Mouse (Mus musculus) cerebellum, adult 9-11 months (tissue): ENCODE results near the gene Aqp2.
A peak's percentile ranks its signal among the peaks of the same experiment; 100 is the strongest.

Source experiments
- DNase-seq: peaks from one replicate; pipeline ENCODE4 v3.0.0; 2022

Gene Aqp2

GRCm38 (mm10) chr15:99578802-99579485 is at the start of gene Aqp2:
Aqp2 (plus strand) TSS chr15:99579055.
- peak; percentile 59 for DNase-seq

DNA sequence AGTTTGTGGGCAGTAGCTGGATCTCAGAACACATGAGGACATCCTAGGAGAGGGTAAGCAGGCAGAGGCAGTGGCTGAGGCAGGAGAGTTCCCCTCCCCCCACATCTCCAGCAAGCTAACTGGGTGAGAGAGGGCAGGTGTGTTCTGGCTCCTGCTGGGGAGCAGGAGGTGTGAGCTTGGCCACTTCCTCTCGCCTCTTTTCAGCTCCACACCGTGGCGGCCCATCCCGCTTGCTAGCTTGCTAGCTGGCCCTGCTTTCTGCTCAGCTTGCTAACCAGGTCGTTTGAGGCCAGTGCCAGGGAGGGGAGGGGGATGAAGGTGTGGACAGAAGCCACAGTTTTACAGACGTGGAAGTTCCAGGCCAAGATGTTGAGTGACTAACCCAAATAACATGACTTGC is 47.7 kb upstream of the Aqp2 start:
- DNase-seq = peak; percentile 70

DNA sequence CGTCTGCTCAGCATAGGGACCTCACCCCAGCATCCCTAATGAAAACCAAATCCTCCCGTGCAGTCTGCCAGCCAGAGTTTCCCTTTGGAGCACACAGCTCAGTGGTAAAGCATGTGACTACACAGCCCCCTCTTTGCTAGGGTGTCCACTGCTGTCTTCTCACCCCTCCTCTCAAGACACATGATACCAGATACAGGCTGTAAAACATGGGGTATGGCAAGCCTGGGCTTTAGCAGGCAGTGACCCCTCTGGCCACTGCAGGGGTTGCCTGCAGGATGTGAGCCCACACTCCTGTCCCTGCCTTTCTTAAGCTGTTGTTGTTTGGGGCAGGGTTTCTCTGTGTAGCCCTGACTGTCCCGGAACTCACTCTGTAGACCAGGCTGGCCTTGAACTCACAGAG is 46.8 kb upstream of the Aqp2 start:
- DNase-seq = no peak

DNA sequence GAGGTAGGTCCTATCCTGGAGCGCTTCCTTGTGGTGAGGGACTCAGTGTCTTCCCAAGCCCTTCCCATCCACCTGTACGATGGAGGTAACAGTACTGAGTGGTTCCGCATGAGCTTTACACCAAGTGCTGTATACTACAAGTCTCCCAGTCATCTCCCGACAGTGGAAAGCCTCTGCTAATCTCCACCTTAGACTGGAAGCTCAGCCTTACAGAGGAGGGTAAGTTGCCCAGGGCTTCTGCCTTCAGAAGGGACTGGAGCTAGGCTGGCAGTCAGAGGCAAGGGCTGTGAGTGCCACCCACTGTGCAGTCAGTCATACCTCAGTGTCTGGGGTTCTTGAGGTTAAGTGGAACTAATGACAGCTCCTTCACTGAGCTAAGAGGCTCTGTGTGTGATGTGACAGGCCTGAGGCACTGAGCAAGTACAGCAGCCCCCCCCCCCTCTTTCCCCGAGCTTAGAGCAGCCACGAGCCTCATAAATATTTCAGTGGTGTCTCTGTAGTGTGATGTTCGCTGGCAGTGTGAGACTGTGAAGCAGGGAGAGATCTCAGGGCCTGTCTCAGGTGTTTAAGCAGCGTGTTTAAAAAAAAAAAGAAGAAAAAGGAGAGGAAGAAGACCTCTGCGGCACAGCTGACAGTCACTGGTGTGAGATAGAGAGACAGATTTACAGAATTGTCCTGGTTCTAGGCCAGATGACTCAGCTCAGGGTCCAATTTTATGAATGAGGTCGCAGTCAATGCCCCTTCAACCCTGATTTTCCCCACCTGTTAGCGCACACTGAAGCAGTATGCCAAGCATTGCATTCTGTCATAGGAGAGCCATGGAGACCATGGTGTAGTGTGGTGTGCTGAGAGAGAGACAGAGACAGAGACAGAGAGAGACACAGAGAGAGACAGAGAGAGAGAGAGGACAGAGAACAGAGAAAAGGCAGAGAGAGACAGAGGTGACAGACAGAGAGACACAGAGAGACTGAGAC is 41.7 kb upstream of the Aqp2 start:
- no peak for DNase-seq

GRCm38 (mm10) chr15:99539891-99540290 is 39.0 kb upstream of the Aqp2 start:
- DNase-seq = no peak

- no peak for DNase-seq
These were observed 34.8 kb upstream of the Aqp2 start for GRCm38 (mm10) chr15:99544047-99544446.

GRCm38 (mm10) chr15:99546596-99546995 is 32.3 kb upstream of the Aqp2 start:
- DNase-seq = no peak

DNA sequence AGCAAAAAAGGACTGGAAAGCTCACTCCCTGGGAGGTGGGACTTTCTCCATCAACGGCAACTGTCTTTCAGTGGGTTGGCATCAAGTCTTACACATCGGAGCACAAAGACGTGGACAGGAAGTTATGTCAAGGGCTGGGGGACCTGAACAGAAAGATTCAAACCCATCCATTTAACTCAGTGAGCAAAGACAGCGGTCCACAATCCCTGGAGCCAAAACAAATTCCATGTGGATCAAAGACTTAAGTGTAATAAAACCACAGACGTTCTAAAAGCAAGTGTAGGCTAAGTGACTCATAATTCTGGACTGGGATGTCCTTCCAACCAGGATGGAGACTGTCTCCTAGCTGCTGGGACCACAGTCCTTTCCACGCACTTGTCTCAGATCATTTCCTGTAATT is 31.1 kb upstream of the Aqp2 start:
- DNase-seq = no peak

DNA sequence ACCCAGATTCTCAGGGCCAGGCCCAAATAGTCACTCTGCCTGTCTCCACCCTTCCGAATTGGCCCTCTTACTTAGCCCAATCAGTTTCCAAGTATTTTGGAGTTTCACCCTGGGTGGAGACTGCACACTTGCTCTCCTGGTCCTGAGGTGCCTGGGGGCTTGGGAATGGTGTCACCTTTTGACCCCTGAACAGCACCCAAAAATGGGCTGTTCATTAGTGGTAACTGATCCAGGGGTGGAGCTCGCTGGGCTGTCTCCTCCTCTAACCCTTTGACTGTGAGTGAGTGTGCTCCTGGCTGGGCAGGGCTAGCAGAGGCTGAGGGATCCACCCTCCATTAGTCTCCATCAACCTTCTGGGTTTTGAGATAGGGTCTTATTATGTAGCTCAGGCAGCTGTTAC is 29.0 kb upstream of the Aqp2 start:
- no peak for DNase-seq

DNA sequence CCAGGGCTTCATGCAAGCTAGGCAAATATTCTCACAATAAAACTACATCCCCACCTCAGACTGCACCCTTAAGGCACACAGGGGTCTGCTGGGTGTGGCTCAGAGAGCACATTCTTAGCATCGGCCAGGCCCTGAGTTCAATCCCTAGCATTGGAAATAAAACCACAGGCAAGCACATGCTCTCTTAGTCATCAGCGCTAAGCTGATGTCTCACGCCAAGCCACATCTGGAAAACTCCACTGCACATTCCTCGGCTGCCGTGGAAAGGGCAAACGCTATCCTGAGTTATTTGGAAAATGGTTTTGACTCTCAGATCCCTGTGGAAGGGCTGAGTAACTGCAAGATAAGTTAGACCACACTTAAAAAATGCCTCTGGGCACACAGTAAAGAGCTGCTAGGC is 25.1 kb upstream of the Aqp2 start:
- no peak for DNase-seq

DNA sequence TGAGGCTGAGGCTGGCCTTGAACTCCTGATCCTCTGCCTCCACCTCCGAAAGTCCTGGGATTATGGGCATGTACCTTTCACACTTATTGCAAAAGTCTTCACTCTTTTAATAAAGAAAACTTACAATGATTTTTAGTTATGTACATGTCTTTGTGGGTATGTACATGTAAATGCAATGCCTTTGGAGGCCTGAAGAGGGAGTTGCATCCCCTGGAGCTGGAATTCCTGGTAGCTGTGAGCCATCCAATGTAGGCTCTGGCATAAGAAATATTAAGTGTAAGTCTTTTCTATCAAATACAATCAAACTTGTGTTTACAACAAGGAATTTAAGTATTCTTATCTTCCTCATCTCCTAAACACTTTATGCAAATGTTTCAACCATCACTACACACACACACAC is 19.9 kb upstream of the Aqp2 start:
- no peak for DNase-seq

DNA sequence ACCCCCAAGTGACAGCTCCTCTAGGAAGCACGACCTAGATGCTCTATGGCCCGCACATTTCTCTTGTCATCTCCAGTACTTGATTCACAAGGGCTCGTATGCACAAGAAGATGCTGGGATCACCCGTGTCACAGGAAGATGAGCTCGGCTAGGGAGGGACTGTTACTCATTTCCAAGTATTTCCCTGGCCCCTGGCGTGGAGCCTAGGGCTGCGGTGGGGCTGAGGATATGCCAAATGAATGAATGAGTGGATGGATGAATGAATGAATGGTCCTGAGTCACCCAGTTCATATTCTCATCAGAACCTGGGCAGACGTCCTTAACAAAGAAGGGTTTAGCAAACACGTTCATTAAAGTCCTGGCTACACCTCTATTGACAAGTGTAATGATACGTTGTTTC is 18.6 kb upstream of the Aqp2 start:
- no peak for DNase-seq

DNA sequence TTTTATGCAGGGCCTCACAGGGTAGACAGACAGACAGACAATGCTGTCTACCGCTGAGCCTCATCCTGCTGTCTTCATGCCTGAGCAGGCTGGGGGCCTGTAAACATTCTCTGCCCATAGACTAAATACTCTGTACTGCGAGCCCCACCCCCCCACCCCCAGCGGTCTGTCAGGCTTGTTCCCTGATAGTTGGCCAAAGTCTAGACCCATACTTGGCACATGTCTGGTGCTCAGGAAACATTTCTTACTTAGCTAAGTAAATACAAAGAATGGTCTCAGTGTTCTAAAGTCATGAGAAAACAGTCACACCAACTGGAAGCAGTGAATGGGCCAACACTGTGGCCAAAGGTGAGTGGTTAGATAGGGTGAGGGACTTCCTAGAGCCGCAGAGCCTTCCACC is 11.5 kb upstream of the Aqp2 start:
- no peak for DNase-seq

- DNase-seq = no peak
These were observed 10.2 kb upstream of the Aqp2 start for GRCm38 (mm10) chr15:99568682-99569081.

GRCm38 (mm10) chr15:99569123-99569522 is 9.7 kb upstream of the Aqp2 start:
- no peak for DNase-seq

GRCm38 (mm10) chr15:99583463-99584344 is 4.8 kb downstream of the Aqp2 start:
- DNase-seq = peak; percentile 50

GRCm38 (mm10) chr15:99584407-99585202 is 5.8 kb downstream of the Aqp2 start:
- DNase-seq = no peak

DNA sequence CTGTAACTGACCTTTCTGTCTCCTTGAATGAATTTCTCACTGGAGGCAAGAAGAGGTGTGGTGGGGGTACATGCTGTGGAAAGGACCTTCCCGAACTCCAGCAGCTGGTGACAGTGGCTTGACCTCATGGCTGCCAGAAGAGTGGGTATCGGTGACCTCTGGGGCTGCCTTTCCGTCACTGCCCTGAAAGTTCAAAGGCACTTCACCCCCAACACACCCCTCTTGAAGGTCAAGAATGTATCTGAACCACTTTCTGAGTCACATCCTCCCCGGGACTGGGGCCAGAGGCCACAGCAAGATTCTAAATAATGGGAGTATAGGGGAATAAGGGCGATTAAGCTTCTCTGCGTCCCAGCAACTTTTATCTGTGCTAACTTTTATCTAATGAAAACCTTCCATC is 6.9 kb downstream of the Aqp2 start:
- DNase-seq = no peak

- DNase-seq = no peak
These were observed 7.7 kb downstream of the Aqp2 start for GRCm38 (mm10) chr15:99586525-99586924.

- no peak for DNase-seq
These were observed 10.4 kb downstream of the Aqp2 start for GRCm38 (mm10) chr15:99589237-99589636.

DNA sequence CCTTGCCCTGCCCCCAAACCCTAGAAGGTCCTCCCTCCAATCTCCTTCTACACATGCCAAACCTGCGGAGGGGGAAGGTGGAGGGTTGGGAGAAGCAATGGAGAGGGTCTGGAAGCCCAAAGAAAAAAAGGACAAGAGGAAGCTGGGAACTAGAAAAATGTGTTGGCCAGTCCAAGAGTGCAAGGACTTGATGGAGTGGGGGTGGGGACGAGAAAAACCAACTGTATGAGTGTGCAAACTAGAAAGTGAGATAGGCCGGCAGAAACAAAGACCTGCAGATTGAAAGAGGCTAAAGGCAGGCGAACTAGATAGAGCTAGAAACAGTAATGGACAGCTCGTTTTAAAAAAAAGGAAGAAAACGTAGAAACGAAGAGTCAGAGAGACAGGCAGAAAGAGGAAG is 10.8 kb downstream of the Aqp2 start:
- no peak for DNase-seq

DNA sequence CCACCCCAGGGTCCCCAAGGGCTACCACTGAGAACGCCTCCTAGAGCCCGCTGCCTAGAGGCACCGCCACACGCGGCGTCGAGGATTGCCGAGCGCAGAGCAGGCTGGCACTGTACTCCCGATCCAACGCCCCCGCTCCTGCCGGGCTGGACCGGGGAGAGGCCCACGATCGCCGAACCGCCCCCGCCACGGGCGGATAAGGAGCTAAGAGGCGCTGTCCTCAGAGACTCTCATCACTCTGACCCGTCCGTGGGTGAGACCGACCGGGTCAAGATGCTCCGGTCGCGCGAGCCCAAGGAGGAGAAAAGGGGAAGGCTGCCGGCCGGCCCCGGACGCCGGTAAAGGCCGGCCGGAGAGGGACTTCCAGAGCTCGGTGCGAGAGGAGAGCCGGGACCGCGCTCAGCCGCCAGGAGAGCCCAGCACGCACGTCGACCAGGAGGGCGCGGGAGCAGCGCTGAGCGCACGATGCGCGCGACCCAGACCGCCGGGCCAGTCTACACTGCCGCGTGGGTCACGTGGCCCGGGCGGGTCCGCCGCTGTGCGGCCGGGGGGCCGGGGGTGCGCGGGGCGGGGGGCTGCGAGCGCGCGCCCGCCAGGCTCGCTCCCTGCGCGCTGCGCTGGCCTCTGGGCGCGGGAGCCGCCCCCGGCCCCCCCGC is 11.7 kb downstream of the Aqp2 start, which contains the start of gene Aqp5:
Gene Aqp5, plus strand, starts transcription at position 354 of the 656 bp plus-strand sequence.
- DNase-seq = peak; percentile 27
